Mouse (Mus musculus) hindbrain, postnatal 0 days (tissue): ENCODE data around the gene Pacsin1. TPM values are rescaled to one million over a fixed set of nuclear protein-coding genes. Genes with fewer than 3 reads are reported as not detected.

Source experiments
- ATAC-seq: fragments of 200-750 bp; cut with Nextera tagmentation; 2 replicates; pipeline ENCODE4 v1.8.0; 2017; ENCODE audit warnings: mild to moderate bottlenecking, moderate TSS enrichment, moderate library complexity
- DNase-seq: peaks from one replicate; pipeline ENCODE4 v3.0.0-alpha.2; 2015; ENCODE audit warnings: low spot score
- H3K27ac ChIP-seq: fragments of 300-500 bp; sonication (generic); 2 replicates; pipeline ENCODE4 v1.5.1; 2014; ENCODE audit warnings: mild to moderate bottlenecking
- H3K27me3 ChIP-seq: fragments of 300-500 bp; sonication (generic); 2 replicates; pipeline ENCODE4 v1.6.1; 2014; ENCODE audit warnings: low read length, mixed read lengths; ENCODE audit not compliant: insufficient read depth
- H3K36me3 ChIP-seq: fragments of 300-500 bp; sonication (generic); 2 replicates; pipeline ENCODE4 v1.6.1; 2014; ENCODE audit warnings: low read length, mixed read lengths; ENCODE audit not compliant: insufficient read depth
- H3K4me1 ChIP-seq: fragments of 300-500 bp; sonication (generic); 2 replicates; pipeline ENCODE4 v1.6.1; 2014; ENCODE audit warnings: antibody characterized with exemption, low read length, mixed read lengths; ENCODE audit not compliant: insufficient read depth
- H3K4me2 ChIP-seq: fragments of 300-500 bp; sonication (generic); 2 replicates; pipeline ENCODE4 v1.6.1; 2014; ENCODE audit warnings: low read depth, mild to moderate bottlenecking, low read length, moderate library complexity, mixed read lengths
- H3K4me3 ChIP-seq: fragments of 300-500 bp; sonication (generic); 2 replicates; pipeline ENCODE4 v1.5.1; 2014; ENCODE audit warnings: low read length
- H3K9ac ChIP-seq: fragments of 300-500 bp; sonication (generic); replicated peaks from 2 replicates; pipeline ENCODE4 v1.6.1; 2014; ENCODE audit warnings: mild to moderate bottlenecking, low read length, moderate library complexity, mixed read lengths
- H3K9me3 ChIP-seq: fragments of 300-500 bp; sonication (generic); 2 replicates; pipeline ENCODE4 v1.6.1; 2016; ENCODE audit warnings: low read length, mixed read lengths
- CTCF ChIP-seq: IDR thresholded peaks from 2 replicates; pipeline ENCODE4 v1.5.1; 2016; ENCODE audit warnings: antibody characterized with exemption, control low read depth, low read depth
- WGBS: fragments of 180-500 bp; shearing (Covaris S2); extraction: QIAGEN DNeasy Blood & Tissue Kit; methylation state at CpG from one replicate; pipeline ENCODE4 v1.1.7; 2014; 5-methylcytosine and 5-hydroxymethylcytosine counted together
- polyA plus RNA-seq: library from polyadenylated mRNA; unstranded; fragments of >200 nt; fragmentation: Nextera tagmentation; extraction: Ambion mirVana; gene quantifications from 2 replicates; pipeline ENCODE4 v1.2.1, GENCODE M21; 2015
- total RNA-seq: library from RNA; depleted of rRNA; stranded (reverse); fragments of >200 nt; gene quantifications from 2 replicates; pipeline ENCODE4 v1.2.3, GENCODE M21; 2014; rRNA removed

Pacsin1 gene
- total and polyA plus RNA-seq, 2 experiments from 2014 or later: 62.9 to 80.0 TPM

- 83% methylated on average over 8 of the region's 8 CpGs for WGBS
- no peak overlapping the region for H3K4me2 ChIP-seq
- H3K27me3 ChIP-seq: no peaks in the 10 kb centered on the region
- no peak overlapping the region for H3K27ac ChIP-seq
- TF ChIP-seq CTCF: no peak
- H3K9ac ChIP-seq: no peak overlapping the region
- ATAC-seq (no peak), DNase-seq (no peak)
- H3K36me3 ChIP-seq: no peaks in the 10 kb centered on the region; the same call in 1 of the 2 replicates
- no peak overlapping the region for H3K4me3 ChIP-seq
- H3K9me3 ChIP-seq: no peaks in the 10 kb centered on the region
- peaks cover 2% of the 10 kb centered on the region; the same call in 1 of the 2 replicates for H3K4me1 ChIP-seq
These were observed 96.2 kb downstream of the Pacsin1 start for GRCm38 (mm10) chr17:27751314-27752202.

- Histone ChIP-seq H3K27ac (no peak overlapping the region), H3K4me2 (no peak overlapping the region), H3K27me3 (no peaks in the 10 kb centered on the region), H3K9me3 (no peaks in the 10 kb centered on the region), H3K4me3 (no peak overlapping the region), H3K4me1 (peaks cover 4% of the 10 kb centered on the region; the same call in 1 of the 2 replicates), H3K9ac (no peak overlapping the region), H3K36me3 (no peaks in the 10 kb centered on the region)
- ATAC-seq (no peak), DNase-seq (no peak)
- TF ChIP-seq CTCF: no peak
- 79% methylated on average over 6 of the region's 6 CpGs for WGBS
These were observed 104.9 kb downstream of the Pacsin1 start for GRCm38 (mm10) chr17:27760169-27760568.

Other genes starting within 250 kb of the Pacsin1 start
- 34.3 and 38.8 TPM in 2 replicates for gene Grm4, start 134.1 kb upstream of the Pacsin1 start, total RNA-seq
- gene Grm4, start 134.1 kb upstream of the Pacsin1 start, polyA plus RNA-seq: 8.7 and 10.1 TPM in 2 replicates
- gene Hmga1, start 99.0 kb upstream of the Pacsin1 start, total RNA-seq: 142 and 170 TPM in 2 replicates
- gene Hmga1, start 99.0 kb upstream of the Pacsin1 start, polyA plus RNA-seq: 130 and 145 TPM in 2 replicates
- 50.2 and 59.6 TPM in 2 replicates for gene AI413582, start 89.8 kb upstream of the Pacsin1 start, total RNA-seq
- 92.7 and 95.3 TPM in 2 replicates for gene AI413582, start 89.8 kb upstream of the Pacsin1 start, polyA plus RNA-seq
- gene Nudt3, start 32.0 kb upstream of the Pacsin1 start, total RNA-seq: 252 and 264 TPM in 2 replicates
- 210 and 220 TPM in 2 replicates for gene Nudt3, start 32.0 kb upstream of the Pacsin1 start, polyA plus RNA-seq
- gene RPS10-NUDT3, start 20.3 kb upstream of the Pacsin1 start, total RNA-seq: not detected in 2 replicates
- gene RPS10-NUDT3, start 20.3 kb upstream of the Pacsin1 start, polyA plus RNA-seq: not detected in 2 replicates
- gene Rps10, start 18.8 kb upstream of the Pacsin1 start, total RNA-seq: 1,174 and 1,303 TPM in 2 replicates
- 497 and 519 TPM in 2 replicates for gene Rps10, start 18.8 kb upstream of the Pacsin1 start, polyA plus RNA-seq
- gene Spdef, start 73.4 kb downstream of the Pacsin1 start, total RNA-seq: 2.1 TPM in 2 replicates
- 1.7 and 1.8 TPM in 2 replicates for gene Spdef, start 73.4 kb downstream of the Pacsin1 start, polyA plus RNA-seq
- 73.4 and 89.6 TPM in 2 replicates for gene D17Wsu92e, start 165.1 kb downstream of the Pacsin1 start, total RNA-seq
- gene D17Wsu92e, start 165.1 kb downstream of the Pacsin1 start, polyA plus RNA-seq: 10.3 and 10.5 TPM in 2 replicates
- 124 and 146 TPM in 2 replicates for gene Snrpc, start 182.6 kb downstream of the Pacsin1 start, total RNA-seq
- 235 TPM in 2 replicates for gene Snrpc, start 182.6 kb downstream of the Pacsin1 start, polyA plus RNA-seq
- 18.1 and 19.9 TPM in 2 replicates for gene Uhrf1bp1, start 200.9 kb downstream of the Pacsin1 start, total RNA-seq
- gene Uhrf1bp1, start 200.9 kb downstream of the Pacsin1 start, polyA plus RNA-seq: 3.4 and 3.6 TPM in 2 replicates